Mouse (Mus musculus) testis, postnatal 14 days (tissue): ENCODE measurements around the gene Ccnd1.
"Not testable (repeated sequence)": the region's sequence is repeated elsewhere in the genome, so short reads cannot be mapped to it uniquely, and the experiment has no call there.

Experiments
- DNase-seq: peaks from one replicate; pipeline ENCODE4 v3.0.0; 2021; ENCODE audit warnings: low spot score

Ccnd1 gene

GRCm38 (mm10) chr7:144907793-144908192 lies 31.9 kb downstream of the Ccnd1 start:
- no peak for DNase-seq

- no peak for DNase-seq
These were observed 32.9 kb downstream of the Ccnd1 start for GRCm38 (mm10) chr7:144906708-144907397.

GRCm38 (mm10) chr7:144905514-144905913 lies 34.2 kb downstream of the Ccnd1 start:
- DNase-seq, result not testable (repeated sequence)

- DNase-seq, result no peak
These were observed 41.2 kb downstream of the Ccnd1 start for GRCm38 (mm10) chr7:144898506-144898905.

GRCm38 (mm10) chr7:144896294-144897218 lies 43.2 kb downstream of the Ccnd1 start, which contains the start of gene Fgf15:
Fgf15 (plus strand) TSS chr7:144896531.
- no peak for DNase-seq

GRCm38 (mm10) chr7:144895305-144896111 lies 44.2 kb downstream of the Ccnd1 start:
- DNase-seq, result peak; percentile 57

- DNase-seq, result no peak
These were observed 45.0 kb downstream of the Ccnd1 start for GRCm38 (mm10) chr7:144894706-144895105.

- no peak for DNase-seq
These were observed 45.5 kb downstream of the Ccnd1 start for GRCm38 (mm10) chr7:144894191-144894590.

GRCm38 (mm10) chr7:144892322-144892721 lies 47.4 kb downstream of the Ccnd1 start:
- no peak for DNase-seq

GRCm38 (mm10) chr7:144891863-144892262 lies 47.9 kb downstream of the Ccnd1 start:
- DNase-seq, result no peak

GRCm38 (mm10) chr7:144890661-144891060 lies 49.1 kb downstream of the Ccnd1 start:
- DNase-seq, result not testable (repeated sequence)

GRCm38 (mm10) chr7:144888564-144889299 lies 51.0 kb downstream of the Ccnd1 start:
- DNase-seq, result no peak

GRCm38 (mm10) chr7:144887672-144888071 lies 52.1 kb downstream of the Ccnd1 start:
- DNase-seq, result no peak

GRCm38 (mm10) chr7:144883106-144883505 lies 56.6 kb downstream of the Ccnd1 start:
- no peak for DNase-seq
